Mouse (Mus musculus): Measurements from ENCODE around the gene Fam209. TPM values are rescaled to one million over a fixed set of nuclear protein-coding genes. Genes with fewer than 3 reads are reported as not detected.

Fam209 gene
- polyA plus RNA-seq, 1 experiment from 2014 or later = 0.21 TPM

GRCm38 (mm10) chr2:172484696-172485370 is 12.5 kb downstream of the Fam209 start:
- Histone ChIP-seq H3K9ac (ENCODE audit: low read length) (no peak overlapping the region), H3K27ac (ENCODE audit: low read length) (no peak overlapping the region), H3K4me1 (ENCODE audit: control insufficient read depth, insufficient read depth, low read length) (no peaks in the 10 kb centered on the region), H3K9me3 (replicated peaks; ENCODE audit: control insufficient read depth, low read length) (no peaks in the 10 kb centered on the region), H3K36me3 (ENCODE audit: control insufficient read depth, insufficient read depth) (no peaks in the 10 kb centered on the region), H3K27me3 (ENCODE audit: control insufficient read depth, insufficient read depth, low read length) (no peaks in the 10 kb centered on the region), H3K4me2 (ENCODE audit: low read depth, low read length) (no peak overlapping the region), H3K4me3 (ENCODE audit: low read length) (no peak overlapping the region)
- WGBS = 45% methylated on average over 12 of the region's 12 CpGs
- no peak for ATAC-seq (replicated peaks; ENCODE audit: extremely low read depth, insufficient read depth, low FRiP score)

- Histone ChIP-seq H3K4me3 (ENCODE audit: low read length) (no peak overlapping the region), H3K4me1 (ENCODE audit: control insufficient read depth, insufficient read depth, low read length) (no peaks in the 10 kb centered on the region), H3K4me2 (ENCODE audit: low read depth, low read length) (no peak overlapping the region), H3K27me3 (ENCODE audit: control insufficient read depth, insufficient read depth, low read length) (no peaks in the 10 kb centered on the region), H3K9me3 (replicated peaks; ENCODE audit: control insufficient read depth, low read length) (no peaks in the 10 kb centered on the region), H3K27ac (ENCODE audit: low read length) (no peak overlapping the region), H3K9ac (ENCODE audit: low read length) (no peak overlapping the region), H3K36me3 (ENCODE audit: control insufficient read depth, insufficient read depth) (no peaks in the 10 kb centered on the region)
- no peak for ATAC-seq (replicated peaks; ENCODE audit: extremely low read depth, insufficient read depth, low FRiP score)
- WGBS = 78% methylated on average over 8 of the region's 8 CpGs
Measured at GRCm38 (mm10) chr2:172496736-172497345, 24.5 kb downstream of the Fam209 start.

GRCm38 (mm10) chr2:172498823-172499222 is 26.5 kb downstream of the Fam209 start:
- no peak overlapping the region for H3K4me3 ChIP-seq (ENCODE audit: low read length)

GRCm38 (mm10) chr2:172500752-172501316 is 28.5 kb downstream of the Fam209 start:
- Histone ChIP-seq H3K9ac (ENCODE audit: low read length) (no peak overlapping the region), H3K4me3 (ENCODE audit: low read length) (no peak overlapping the region), H3K27ac (ENCODE audit: low read length) (no peak overlapping the region), H3K36me3 (ENCODE audit: control insufficient read depth, insufficient read depth) (no peaks in the 10 kb centered on the region), H3K4me2 (ENCODE audit: low read depth, low read length) (no peak overlapping the region), H3K27me3 (ENCODE audit: control insufficient read depth, insufficient read depth, low read length) (no peaks in the 10 kb centered on the region), H3K9me3 (replicated peaks; ENCODE audit: control insufficient read depth, low read length) (no peaks in the 10 kb centered on the region), H3K4me1 (ENCODE audit: control insufficient read depth, insufficient read depth, low read length) (no peaks in the 10 kb centered on the region)
- ATAC-seq (replicated peaks; ENCODE audit: extremely low read depth, insufficient read depth, low FRiP score) = no peak
- 27% methylated on average over 7 of the region's 7 CpGs for WGBS

More at GRCm38 (mm10) chr2:172498823-172499222, 26.5 kb downstream of the Fam209 start:
- WGBS = 46% methylated on average over 3 of the region's 3 CpGs
- no peaks in the 10 kb centered on the region for H3K27me3 ChIP-seq (ENCODE audit: control insufficient read depth, insufficient read depth, low read length)
- H3K9me3 ChIP-seq (replicated peaks; ENCODE audit: control insufficient read depth, low read length) = no peaks in the 10 kb centered on the region
- no peak overlapping the region for H3K4me2 ChIP-seq (ENCODE audit: low read depth, low read length)
- H3K9ac ChIP-seq (ENCODE audit: low read length) = no peak overlapping the region
- H3K4me1 ChIP-seq (ENCODE audit: control insufficient read depth, insufficient read depth, low read length) = no peaks in the 10 kb centered on the region
- no peaks in the 10 kb centered on the region for H3K36me3 ChIP-seq (ENCODE audit: control insufficient read depth, insufficient read depth)
- H3K27ac ChIP-seq (ENCODE audit: low read length) = no peak overlapping the region
- no peak for ATAC-seq (replicated peaks; ENCODE audit: extremely low read depth, insufficient read depth, low FRiP score)

GRCm38 (mm10) chr2:172501341-172501740 is 29.0 kb downstream of the Fam209 start:
- no peaks in the 10 kb centered on the region for H3K4me1 ChIP-seq (ENCODE audit: control insufficient read depth, insufficient read depth, low read length)
- no peaks in the 10 kb centered on the region for H3K36me3 ChIP-seq (ENCODE audit: control insufficient read depth, insufficient read depth)
- H3K27ac ChIP-seq (ENCODE audit: low read length) = no peak overlapping the region
- ATAC-seq (replicated peaks; ENCODE audit: extremely low read depth, insufficient read depth, low FRiP score) = no peak
- H3K4me2 ChIP-seq (ENCODE audit: low read depth, low read length) = no peak overlapping the region
- WGBS = 6% methylated on average over 4 of the region's 4 CpGs
- no peak overlapping the region for H3K9ac ChIP-seq (ENCODE audit: low read length)
- H3K9me3 ChIP-seq (replicated peaks; ENCODE audit: control insufficient read depth, low read length) = no peaks in the 10 kb centered on the region
- no peaks in the 10 kb centered on the region for H3K27me3 ChIP-seq (ENCODE audit: control insufficient read depth, insufficient read depth, low read length)
- H3K4me3 ChIP-seq (ENCODE audit: low read length) = no peak overlapping the region

- 54% methylated on average over 14 of the region's 14 CpGs for WGBS
Measured at GRCm38 (mm10) chr2:172502168-172502567, 29.8 kb downstream of the Fam209 start.

GRCm38 (mm10) chr2:172506121-172506520 is 33.8 kb downstream of the Fam209 start:
- no peak for ATAC-seq (replicated peaks; ENCODE audit: extremely low read depth, insufficient read depth, low FRiP score)
- H3K4me1 ChIP-seq (ENCODE audit: control insufficient read depth, insufficient read depth, low read length) = no peaks in the 10 kb centered on the region
- 84% methylated on average over 7 of the region's 7 CpGs for WGBS
- no peak overlapping the region for H3K9ac ChIP-seq (ENCODE audit: low read length)
- no peak overlapping the region for H3K4me3 ChIP-seq (ENCODE audit: low read length)
- H3K4me2 ChIP-seq (ENCODE audit: low read depth, low read length) = no peak overlapping the region
- H3K27me3 ChIP-seq (ENCODE audit: control insufficient read depth, insufficient read depth, low read length) = no peaks in the 10 kb centered on the region
- no peak overlapping the region for H3K27ac ChIP-seq (ENCODE audit: low read length)
- H3K36me3 ChIP-seq (ENCODE audit: control insufficient read depth, insufficient read depth) = no peaks in the 10 kb centered on the region
- H3K9me3 ChIP-seq (replicated peaks; ENCODE audit: control insufficient read depth, low read length) = no peaks in the 10 kb centered on the region

More at GRCm38 (mm10) chr2:172502168-172502567, 29.8 kb downstream of the Fam209 start:
- H3K27me3 ChIP-seq (ENCODE audit: control insufficient read depth, insufficient read depth, low read length) = no peaks in the 10 kb centered on the region
- H3K27ac ChIP-seq (ENCODE audit: low read length) = no peak overlapping the region
- no peaks in the 10 kb centered on the region for H3K9me3 ChIP-seq (replicated peaks; ENCODE audit: control insufficient read depth, low read length)
- H3K36me3 ChIP-seq (ENCODE audit: control insufficient read depth, insufficient read depth) = no peaks in the 10 kb centered on the region
- no peak overlapping the region for H3K4me3 ChIP-seq (ENCODE audit: low read length)
- H3K9ac ChIP-seq (ENCODE audit: low read length) = no peak overlapping the region
- H3K4me2 ChIP-seq (ENCODE audit: low read depth, low read length) = no peak overlapping the region
- no peaks in the 10 kb centered on the region for H3K4me1 ChIP-seq (ENCODE audit: control insufficient read depth, insufficient read depth, low read length)
- ATAC-seq (replicated peaks; ENCODE audit: extremely low read depth, insufficient read depth, low FRiP score) = no peak

- 83% methylated on average over 15 of the region's 15 CpGs for WGBS
- Histone ChIP-seq H3K9me3 (replicated peaks; ENCODE audit: control insufficient read depth, low read length) (no peaks in the 10 kb centered on the region), H3K27ac (ENCODE audit: low read length) (no peak overlapping the region), H3K4me3 (ENCODE audit: low read length) (no peak overlapping the region), H3K9ac (ENCODE audit: low read length) (no peak overlapping the region), H3K36me3 (ENCODE audit: control insufficient read depth, insufficient read depth) (no peaks in the 10 kb centered on the region), H3K4me1 (ENCODE audit: control insufficient read depth, insufficient read depth, low read length) (no peaks in the 10 kb centered on the region), H3K27me3 (ENCODE audit: control insufficient read depth, insufficient read depth, low read length) (peaks cover under 1% of the 10 kb centered on the region; the same call in 1 of the 2 replicates), H3K4me2 (ENCODE audit: low read depth, low read length) (no peak overlapping the region)
- no peak for ATAC-seq (replicated peaks; ENCODE audit: extremely low read depth, insufficient read depth, low FRiP score)
Measured at GRCm38 (mm10) chr2:172510056-172510712, 37.9 kb downstream of the Fam209 start.

- Histone ChIP-seq H3K27ac (ENCODE audit: low read length) (no peak overlapping the region), H3K4me3 (ENCODE audit: low read length) (no peak overlapping the region), H3K36me3 (ENCODE audit: control insufficient read depth, insufficient read depth) (no peaks in the 10 kb centered on the region), H3K9me3 (replicated peaks; ENCODE audit: control insufficient read depth, low read length) (no peaks in the 10 kb centered on the region), H3K27me3 (ENCODE audit: control insufficient read depth, insufficient read depth, low read length) (peaks cover 3% of the 10 kb centered on the region; the same call in 1 of the 2 replicates), H3K4me2 (ENCODE audit: low read depth, low read length) (no peak overlapping the region), H3K4me1 (ENCODE audit: control insufficient read depth, insufficient read depth, low read length) (no peaks in the 10 kb centered on the region), H3K9ac (ENCODE audit: low read length) (no peak overlapping the region)
- WGBS = 54% methylated on average over 3 of the region's 3 CpGs
- ATAC-seq (replicated peaks; ENCODE audit: extremely low read depth, insufficient read depth, low FRiP score) = no peak
Measured at GRCm38 (mm10) chr2:172510899-172511298, 38.6 kb downstream of the Fam209 start.

All from heart, embryonic 16.5 days (tissue).